Mouse (Mus musculus): ENCODE results near the gene Crim1.

Gene Crim1

DNA sequence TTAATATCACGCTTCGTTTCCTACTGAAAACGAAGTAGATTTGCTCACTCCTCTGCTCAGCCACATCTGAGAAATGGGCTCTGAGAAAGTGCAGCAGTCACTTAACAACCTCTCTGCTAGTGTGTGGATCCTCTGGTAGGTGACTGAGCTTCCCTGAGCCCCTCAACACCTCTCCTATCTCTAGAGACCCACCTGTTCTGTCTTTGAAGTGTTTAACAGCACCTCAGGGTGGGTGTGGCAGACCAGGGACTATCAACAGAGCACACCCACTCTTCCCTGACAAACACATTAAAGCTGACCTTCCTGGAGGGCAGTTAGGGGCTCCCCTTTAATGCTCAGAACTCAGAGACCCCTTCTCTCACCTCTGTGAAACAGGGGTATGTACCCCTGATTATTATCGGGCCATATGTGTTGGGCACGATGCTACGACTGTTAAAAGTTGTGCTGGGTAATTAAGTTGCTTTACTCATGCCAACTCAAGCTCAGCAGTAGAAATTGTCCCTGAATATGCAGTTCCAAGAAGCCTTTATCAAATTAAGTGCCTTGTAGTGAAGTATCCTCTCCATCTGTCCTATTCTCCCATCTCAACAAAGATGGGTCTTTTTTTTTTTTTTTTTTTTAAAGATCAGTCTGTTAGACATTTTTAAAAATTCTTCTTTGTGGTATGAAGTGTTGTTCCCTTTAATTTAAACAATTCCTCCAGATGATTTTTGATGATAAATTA is 90.3 kb downstream of the Crim1 start:
- no peak for DNase-seq

DNA sequence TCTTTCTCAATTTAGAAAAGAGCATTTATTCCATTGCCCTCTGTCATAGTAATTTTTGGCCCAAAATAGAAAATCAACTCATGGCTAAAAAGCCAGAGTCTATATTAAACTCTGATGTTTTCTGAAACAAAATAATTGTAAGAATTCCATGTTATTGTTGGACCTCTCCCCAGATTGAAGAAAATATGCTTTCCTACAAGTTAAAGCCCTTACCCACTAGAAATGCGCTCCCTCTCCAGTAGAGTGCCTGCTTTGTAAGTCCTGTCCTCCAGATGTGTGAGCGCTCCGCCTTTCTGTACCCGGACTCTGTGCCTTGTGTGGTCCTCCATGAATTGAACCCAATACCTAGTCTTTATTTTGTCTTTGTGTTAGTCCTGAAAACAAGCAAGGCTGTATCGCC is 91.0 kb downstream of the Crim1 start:
- DNase-seq = no peak

DNA sequence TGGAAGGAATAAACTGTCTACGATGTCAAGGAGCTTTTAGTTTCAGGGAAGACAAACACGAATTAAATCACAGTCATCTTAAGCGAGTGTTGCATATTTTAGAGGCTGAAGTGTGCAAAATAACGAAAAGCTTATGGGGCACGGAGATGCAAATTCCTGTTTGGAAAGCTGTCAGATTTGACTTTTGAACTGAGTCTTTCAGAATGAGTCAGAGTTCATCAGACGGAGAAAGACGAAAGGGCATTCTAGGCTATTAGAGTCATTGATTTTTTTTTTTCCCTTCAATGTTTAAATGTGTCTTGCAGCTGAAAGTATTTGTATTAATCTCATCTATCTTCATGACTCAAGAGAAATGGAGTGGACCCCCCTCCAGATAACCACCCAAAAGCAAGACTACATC is 92.3 kb downstream of the Crim1 start:
- DNase-seq = no peak

DNA sequence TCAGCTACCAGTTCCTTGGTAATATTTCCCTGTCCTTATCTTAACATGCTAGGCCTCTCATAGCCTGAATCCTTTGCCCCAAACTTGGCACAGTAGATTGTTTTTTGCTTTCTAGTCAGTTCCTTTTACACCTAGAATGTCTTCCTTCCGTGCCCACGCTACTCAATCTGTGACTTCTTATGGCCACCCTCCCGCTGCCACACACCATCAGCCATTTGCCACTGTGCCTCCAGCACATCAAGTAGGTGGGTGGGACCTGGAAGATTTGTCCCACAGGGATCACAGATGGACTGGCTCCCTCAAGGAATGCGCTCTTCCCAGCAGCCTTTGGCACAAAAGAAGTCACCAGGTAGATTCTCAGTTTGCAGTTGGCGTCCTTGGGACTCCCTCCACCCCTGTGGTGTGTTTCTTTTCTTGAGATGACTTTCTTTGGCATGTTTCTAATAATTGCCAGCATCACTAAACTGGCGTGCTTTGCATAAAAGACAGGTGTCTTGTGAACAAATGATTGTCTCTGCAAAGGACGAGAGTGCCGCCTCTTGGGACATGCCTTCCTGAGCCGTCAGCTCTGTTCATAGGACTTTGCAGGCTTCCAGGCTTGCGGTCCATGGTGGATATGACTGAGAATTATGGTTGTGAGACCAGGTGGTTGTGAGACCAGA is 92.9 kb downstream of the Crim1 start:
- no peak for DNase-seq

DNA sequence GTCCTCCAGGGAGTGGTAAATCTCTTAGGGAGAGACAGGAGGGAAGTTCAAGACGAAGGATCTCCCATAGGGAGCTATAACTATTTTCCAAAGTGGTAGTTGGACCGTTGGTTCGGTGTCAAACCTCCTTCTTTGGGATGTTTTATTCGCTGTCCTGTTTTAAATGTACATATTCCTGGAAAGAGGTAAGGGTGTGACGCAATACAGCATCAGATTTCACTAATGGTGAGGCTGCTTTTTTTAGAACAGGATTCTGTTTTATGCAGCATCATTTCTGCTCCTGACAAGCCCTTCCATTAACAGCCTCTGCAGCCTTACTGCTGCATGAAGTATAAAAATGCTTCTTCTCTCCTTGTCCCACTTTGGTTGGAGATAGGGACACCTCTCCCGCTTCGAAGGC is 95.9 kb downstream of the Crim1 start:
- DNase-seq = no peak

DNA sequence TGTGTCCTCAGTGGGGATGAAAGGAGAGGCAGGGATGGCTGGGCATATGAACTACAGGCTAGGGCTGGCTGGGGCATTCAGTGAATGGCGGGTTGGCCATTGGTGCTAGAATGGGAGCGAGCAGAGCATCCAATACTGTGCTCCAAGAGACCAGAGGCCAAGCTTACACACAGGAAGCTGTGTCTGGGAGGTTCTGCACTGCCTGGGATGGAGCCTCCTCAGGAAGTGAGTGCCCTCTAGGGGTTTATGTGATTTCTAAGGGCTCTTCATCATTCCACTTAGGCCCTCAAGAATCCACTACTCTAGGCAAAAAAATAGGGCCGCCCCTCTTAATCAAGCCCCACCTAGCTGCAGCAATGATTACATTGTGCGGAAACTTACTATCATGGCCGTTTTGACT is 98.1 kb downstream of the Crim1 start:
- DNase-seq = peak; percentile 55

DNA sequence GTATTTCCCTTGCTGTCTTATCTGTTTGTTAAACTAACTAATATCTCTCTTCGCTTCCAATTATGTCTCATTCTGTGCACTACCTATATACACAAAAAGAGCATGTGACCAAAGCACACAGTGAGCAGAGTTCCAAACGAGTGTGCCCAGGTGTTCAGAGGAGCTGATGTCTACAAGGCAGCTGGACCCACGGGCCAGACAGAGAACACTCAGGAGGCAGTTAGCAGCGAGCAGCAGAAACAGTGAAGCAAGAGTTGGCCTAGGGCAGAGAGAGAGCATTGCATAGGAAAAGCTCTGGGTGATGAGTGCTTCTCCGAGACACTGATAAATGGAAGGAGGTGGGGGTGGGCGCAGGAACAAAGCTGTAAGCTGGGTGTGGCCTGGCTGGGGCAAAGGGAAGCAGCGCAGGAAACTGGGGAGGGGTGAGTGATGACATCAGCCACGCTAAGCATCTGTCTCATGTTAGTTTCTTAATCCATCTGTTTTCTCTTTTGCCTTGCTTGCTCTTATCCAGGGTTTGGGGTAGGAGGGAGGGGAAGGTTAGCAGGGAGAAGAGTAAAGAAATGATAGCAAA is 99.0 kb downstream of the Crim1 start:
- peak; percentile 46 for DNase-seq

DNA sequence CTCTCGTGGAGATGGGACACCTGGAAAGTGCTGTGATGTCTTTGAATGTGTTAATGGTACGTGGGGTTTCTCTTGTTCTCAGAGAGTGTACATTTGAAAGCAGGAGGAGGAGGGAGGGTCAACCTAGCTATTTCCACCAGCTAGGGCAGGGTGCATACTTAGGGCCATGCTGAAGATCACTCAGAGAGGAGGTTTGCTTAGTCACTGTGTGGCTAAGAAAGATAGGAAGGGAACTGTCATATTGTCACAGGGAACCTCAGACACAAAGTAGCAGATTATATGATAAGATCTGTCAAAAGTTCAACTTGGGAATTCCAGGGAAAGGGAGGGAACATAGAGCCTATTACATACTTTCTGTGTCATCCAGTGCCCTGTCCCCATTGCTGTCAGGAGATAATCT is 103.0 kb downstream of the Crim1 start:
- DNase-seq = no peak

DNA sequence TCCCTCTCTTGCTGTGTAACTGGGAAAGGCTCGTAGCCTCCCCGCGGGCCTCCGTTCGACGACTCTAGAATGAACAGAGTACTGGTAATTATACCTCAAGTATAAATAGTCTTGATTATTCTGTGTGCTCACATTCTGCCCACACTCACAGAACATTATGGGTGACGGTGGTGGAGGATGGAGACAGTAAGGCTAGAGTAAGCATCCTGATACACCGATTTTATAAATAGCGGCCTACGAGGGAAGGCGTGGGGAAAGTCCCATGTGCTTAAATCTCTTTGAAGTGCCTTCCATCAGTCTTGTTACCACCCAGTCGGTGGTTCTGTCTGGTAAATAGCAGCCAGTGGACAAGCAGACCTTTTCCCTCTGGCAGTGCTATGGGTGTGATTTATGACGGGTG is 104.0 kb downstream of the Crim1 start:
- no peak for DNase-seq

DNA sequence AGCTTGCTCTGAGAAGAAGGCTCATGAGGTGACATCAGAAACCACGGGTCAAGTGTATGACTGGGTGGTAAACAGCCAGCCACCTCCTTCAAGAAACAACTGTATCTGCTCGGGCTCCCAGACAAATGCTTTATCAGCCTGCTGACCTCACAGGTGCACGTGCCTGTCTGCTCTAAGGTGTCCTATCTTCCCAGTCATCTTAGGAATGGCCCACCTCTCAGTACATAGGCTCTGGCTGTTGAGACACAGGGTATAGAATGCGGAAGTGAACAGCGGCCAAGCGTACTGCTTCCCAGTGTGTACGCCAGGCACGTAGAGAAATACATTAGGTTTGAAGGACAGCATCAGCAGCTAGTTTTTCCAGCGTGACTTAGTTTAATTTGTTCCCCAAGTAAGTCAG is 106.4 kb downstream of the Crim1 start:
- DNase-seq = no peak

DNA sequence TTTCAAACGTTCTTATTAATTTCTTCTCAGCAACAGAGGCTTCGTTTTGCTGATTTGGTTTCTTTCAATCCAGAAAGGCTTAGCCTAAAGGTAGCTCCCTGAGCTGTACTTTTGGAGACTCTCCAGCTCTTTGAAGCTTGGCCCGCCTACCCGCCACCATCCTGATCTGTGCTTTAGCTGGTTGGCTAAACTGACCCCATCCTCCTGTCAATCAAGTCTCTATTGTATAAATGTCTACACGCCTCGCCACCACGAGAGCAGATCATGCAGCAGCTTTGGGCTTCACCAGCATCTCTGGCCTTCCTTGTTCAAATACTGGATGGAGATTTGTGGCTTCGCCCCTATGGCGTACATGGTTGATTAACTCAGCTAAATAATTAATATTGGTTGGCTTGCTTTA is 108.2 kb downstream of the Crim1 start:
- no peak for DNase-seq

DNA sequence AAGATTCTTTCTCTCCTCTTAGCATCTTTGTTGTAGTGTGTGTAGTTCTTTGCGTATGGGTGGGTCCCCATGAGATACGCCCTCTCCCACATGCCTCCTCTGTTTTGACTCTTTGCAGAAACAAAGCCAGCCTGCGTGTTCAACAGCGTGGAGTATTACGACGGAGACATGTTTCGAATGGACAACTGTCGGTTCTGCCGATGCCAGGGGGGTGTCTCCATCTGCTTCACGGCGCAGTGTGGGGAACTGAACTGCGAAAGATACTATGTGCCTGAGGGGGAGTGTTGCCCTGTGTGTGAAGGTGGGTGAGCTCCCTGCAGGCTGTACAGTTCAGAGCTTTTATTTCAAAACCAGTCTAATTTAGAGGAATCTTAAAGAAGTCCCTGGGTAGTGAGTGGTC is 113.0 kb downstream of the Crim1 start:
- no peak for DNase-seq

DNA sequence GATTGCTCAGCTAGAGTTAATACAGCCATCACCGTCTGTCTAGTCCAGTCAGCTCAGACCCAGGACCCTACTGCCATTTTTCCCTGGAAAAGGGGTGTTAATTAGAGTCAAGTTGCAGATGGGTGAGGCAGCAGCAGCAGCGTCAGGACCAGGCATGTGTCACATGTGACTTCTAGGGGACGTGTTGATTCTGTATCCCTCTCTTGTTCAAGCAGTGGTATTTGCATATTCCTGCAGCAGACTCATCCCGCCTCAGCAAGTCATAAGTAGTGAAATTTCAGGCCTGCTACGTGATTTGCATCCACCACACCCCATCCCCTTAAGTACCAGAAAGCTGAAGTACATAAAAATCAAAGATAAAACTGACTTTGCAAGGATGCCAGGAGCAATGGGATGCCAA is 113.6 kb downstream of the Crim1 start:
- no peak for DNase-seq

DNA sequence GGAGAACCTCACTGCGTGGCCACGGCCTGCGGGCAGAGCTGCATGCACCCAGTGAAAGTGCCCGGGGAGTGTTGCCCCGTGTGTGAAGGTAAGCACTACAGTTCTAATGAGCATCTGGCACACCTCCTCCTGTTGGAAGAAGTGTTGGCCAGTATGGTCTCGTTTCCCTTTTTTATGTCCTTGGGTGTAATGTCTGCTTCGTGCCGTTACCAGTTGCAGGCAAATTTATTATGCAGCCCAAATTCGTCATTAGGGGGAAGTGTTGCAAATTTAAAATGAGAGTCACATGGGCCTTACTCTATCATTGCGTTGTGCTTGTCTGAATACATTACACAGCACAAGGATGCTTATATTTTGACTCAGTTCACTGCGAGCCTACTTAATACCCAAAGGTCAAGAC is 115.6 kb downstream of the Crim1 start:
- DNase-seq = no peak

DNA sequence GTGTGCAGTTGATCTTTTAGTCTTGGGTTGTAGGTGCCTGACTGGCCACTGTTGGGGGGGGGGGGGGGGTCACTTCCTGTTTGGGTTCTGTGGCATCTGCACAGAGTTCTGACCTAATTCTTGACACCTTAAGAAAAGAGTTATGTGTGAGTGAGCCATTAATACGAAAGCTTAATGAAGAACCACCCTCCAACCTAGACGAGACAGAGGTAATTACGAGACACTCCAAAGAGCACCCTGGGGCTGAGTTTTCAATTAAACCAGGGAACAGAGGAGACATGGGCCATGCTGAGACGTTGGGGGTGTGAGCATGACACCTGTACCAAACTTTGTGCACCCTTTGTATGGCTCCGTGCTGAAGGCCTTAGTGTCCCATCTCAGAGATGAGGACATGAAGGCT is 117.3 kb downstream of the Crim1 start:
- no peak for DNase-seq

DNA sequence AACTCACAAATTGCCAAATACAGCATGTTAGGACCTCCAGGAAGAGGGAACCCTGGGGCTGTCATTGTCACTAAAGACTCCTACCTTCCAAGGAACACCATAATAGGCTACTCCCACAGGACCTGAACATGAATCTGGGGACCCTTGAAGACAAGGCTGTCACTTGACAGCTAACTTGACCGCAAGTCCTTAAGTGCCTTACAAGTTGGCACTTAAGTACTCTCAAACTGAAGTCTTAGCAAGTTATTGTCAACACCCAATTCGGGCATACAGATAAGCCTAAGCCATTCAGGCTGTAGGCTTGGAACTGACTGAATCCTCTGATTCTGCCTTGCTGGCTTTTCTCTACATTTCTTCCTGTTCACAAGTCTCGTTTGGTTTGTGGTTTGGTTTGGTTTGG is 118.8 kb downstream of the Crim1 start:
- DNase-seq = peak; percentile 45

DNA sequence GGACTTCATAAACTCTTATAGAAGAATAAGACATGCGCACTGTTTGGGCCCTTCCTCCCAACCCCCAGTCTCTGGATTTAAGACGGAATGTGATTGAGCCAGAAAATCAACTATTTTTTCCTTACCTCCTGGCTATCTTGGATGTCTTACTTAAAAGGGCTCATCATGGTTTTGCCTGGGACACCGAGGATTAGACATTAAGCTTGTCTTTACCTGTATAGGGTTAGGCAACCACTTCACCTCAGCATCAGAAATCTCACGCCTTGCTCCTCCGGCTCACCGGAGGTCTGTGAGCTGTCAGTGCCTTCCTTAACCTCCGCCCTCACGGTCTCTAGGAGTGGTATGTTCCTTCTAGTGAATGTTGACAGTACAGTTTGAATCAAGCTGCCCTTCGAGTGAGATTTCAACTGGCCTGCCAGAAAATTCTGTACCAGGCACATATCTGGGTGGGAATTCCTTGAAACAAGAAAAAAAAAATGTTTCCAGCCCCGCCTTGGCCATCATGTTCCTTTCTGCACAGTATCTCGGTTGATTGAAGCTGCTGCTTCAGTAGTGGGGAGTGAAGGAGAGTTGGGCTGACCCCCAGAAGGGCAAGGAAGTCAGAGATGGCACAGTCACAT is 121.3 kb downstream of the Crim1 start:
- peak; percentile 46 for DNase-seq

DNA sequence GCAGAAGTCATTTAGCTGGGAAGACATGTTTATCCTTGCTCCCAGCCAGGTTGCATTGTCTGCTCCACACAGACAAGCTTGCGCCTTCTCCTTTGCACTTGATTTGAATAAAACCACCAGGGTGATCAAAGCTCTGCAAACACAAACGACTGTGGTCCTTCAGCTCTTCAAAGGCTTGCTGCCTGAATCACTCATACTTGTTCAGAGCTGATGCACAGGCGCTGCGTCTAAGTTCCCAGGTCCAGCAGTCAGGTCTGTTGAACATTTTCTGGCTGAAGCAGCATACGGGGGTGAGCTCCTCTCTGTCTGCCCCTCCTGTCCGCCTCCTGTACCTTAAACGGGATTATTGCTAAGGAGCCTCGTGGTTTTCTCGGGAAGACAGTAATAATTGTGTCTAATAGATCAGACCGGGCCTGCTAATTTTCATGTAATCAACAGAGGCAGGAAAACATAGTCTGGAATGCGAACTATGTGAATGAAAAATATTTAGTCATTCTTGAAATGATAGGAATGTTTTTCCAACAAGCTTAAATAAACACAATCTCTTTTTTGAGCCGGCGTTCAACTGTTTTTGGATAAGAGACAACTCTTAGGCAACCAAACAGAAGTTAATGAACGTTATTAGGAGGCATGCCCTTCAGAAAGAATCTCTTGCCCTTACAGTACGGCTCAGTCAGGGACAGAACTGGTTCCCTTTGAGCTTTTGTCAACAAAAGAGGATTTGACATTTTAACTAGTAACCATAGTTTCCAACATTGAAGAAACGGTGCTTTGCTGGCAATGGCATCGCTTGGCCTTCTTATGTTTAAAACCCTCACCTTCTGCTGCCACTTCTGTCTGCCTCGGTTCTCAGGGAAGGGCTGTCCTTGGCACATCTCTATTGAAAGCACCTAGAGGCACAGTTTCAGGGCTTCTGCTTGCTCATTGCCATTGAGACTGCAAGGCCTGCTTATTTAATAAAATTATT is 122.6 kb downstream of the Crim1 start:
- DNase-seq = peak; percentile 52

DNA sequence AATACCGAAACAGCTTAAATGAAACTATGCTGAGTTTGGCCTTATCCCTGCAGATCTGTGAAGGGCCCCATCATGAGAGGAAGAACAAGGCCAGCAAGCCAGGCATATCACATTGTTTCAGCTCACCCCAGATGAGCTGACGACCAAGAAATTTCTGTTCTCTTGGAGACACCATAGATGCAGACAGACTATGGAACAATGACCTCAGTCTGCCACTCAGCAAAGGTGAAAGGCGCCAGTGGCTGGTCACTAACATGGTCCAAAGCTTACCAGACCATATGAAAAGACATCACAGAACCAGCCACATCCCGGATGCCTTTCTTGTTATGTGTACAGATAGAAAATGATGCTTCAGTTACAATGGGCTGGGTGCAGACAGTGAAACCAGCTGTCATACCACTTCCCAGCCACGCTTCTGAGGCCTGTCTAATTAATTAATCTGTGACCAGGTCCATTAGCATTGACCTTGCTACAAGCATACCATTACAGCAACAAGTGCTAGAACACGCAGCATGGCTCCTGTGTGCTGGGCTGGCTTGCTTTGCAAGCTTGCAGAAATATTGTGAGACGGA is 125.8 kb downstream of the Crim1 start:
- no peak for DNase-seq

DNA sequence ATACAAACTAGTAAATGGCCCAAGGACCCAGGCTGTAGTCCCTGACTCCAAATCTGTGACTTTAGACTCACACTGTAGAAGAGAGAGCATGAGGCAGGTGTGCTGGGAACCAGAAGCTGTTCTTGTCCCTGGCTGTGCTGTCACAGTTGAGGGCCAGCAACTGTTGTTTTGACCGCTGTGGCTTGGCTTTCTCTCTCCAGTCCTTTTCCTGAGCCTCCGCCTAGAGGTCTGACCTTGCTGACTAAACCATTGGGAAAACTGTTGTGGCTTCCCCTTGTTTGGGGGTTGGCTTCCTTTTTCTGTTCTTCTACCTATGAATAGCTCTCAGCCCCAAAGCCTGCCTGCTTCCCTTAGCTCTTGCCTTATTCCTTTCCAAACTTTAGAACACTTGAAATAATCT is 126.3 kb downstream of the Crim1 start:
- DNase-seq = no peak

DNA sequence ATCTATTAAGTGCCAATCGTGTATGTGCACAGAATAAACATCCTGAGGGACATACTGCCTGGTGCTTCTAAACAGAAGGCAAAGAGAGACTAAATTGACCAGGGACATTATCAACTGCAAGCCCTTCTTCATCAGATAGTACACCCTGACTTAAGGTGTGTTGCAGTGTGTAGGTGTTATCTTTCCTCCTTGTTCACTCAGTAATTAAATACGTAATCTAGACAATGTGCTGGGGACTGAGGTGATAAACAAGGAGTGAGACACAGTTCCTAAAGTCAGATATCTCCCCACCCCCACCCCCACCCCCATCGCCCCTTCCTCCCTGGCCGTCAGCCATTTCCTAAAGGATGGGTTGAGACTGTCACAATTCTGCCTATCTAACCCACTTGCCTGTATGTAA is 127.1 kb downstream of the Crim1 start:
- DNase-seq = no peak

DNA sequence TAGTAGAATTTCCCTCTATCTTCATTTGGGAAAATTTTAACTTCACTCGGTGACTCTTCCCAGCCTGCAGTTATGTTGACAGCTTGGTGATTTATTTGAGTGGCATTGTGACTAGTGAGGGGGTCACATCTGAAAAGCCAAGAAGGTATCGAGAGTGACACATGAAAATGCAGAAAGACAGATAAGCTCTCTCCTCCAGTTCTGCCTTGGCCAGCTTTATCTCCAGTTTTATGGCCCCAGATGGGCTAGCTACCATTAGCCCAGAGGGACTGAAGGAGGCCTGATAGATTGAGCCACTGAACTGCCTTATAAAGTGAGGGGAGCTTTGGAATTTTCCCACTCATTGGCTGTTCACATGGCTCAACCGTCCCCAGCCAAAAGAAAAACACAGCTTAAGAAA is 128.2 kb downstream of the Crim1 start:
- no peak for DNase-seq

DNA sequence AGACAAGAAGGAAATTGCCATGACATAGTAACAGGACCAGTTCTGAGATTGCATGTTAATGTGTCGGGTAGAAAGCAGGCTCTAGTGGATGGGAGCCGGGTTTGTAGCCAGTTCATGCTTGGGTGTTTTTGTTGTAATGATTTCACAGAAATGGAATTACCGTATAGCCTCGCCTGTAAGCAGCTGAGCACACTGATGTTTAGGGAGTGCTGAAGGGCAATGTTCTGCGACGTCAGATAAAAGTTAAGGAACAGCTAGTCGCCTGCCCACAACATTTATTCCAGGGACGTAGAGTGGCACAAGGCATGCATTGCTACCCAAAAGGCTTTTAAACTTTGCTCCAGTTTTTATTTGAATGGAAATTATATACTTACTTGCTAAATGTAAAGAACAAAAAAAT is 131.4 kb downstream of the Crim1 start:
- DNase-seq = no peak
